Mouse (Mus musculus) cerebellum, adult 18-20 months (tissue): ENCODE data around the gene Prelid3b.
A peak's percentile ranks its signal among the peaks of the same experiment; 100 is the strongest.

Experiments used
- DNase-seq, 2 experiments: peaks; one replicate each; pipeline ENCODE4 v3.0.0; 2021

Gene Prelid3b

GRCm38 (mm10) chr2:174424301-174425085 lies 48.4 kb downstream of the Prelid3b start:
- DNase-seq, result no peak

GRCm38 (mm10) chr2:174421107-174421506 lies 51.8 kb downstream of the Prelid3b start:
- DNase-seq, result no peak

- peak; percentile 92 to 96 for DNase-seq
Observed at GRCm38 (mm10) chr2:174415731-174416310, 57.1 kb downstream of the Prelid3b start, which contains the start of gene Nelfcd. Gene Nelfcd (plus strand): TSS chr2:174415804.
